Mouse (Mus musculus) embryo, embryonic 10.5 days (tissue): ENCODE measurements around the gene Ebpl.

Source experiments
- DNase-seq: peaks from one replicate; pipeline ENCODE4 v3.0.0-alpha.2; 2015; ENCODE audit warnings: low spot score

The Ebpl gene

GRCm38 (mm10) chr14:61360131-61360980 lies at the start of gene Ebpl:
Gene Ebpl, minus strand, starts transcription at chr14:61360439.
- peak; percentile 92 for DNase-seq

- no peak for DNase-seq
Observed at GRCm38 (mm10) chr14:61410020-61410419, 49.8 kb upstream of the Ebpl start.

- no peak for DNase-seq
Observed at GRCm38 (mm10) chr14:61407055-61407454, 46.8 kb upstream of the Ebpl start.

GRCm38 (mm10) chr14:61405761-61406160 lies 45.5 kb upstream of the Ebpl start:
- DNase-seq: no peak

GRCm38 (mm10) chr14:61404941-61405340 lies 44.7 kb upstream of the Ebpl start:
- DNase-seq: peak; percentile 36

- DNase-seq: no peak
Observed at GRCm38 (mm10) chr14:61394745-61395144, 34.5 kb upstream of the Ebpl start.

GRCm38 (mm10) chr14:61390586-61390985 lies 30.3 kb upstream of the Ebpl start:
- no peak for DNase-seq

GRCm38 (mm10) chr14:61367290-61367689 lies 7.1 kb upstream of the Ebpl start:
- DNase-seq: no peak

- no peak for DNase-seq
Observed at GRCm38 (mm10) chr14:61364656-61365055, 4.4 kb upstream of the Ebpl start.

GRCm38 (mm10) chr14:61363734-61364133 lies 3.5 kb upstream of the Ebpl start:
- DNase-seq: no peak

- no peak for DNase-seq
Observed at GRCm38 (mm10) chr14:61362268-61362667, 2.0 kb upstream of the Ebpl start.

- DNase-seq: no peak
Observed at GRCm38 (mm10) chr14:61360981-61361511, 807 bp upstream of the Ebpl start.

GRCm38 (mm10) chr14:61354251-61355235 lies 5.7 kb downstream of the Ebpl start:
- DNase-seq: no peak

- DNase-seq: no peak
Observed at GRCm38 (mm10) chr14:61350808-61351207, 9.4 kb downstream of the Ebpl start.

- no peak for DNase-seq
Observed at GRCm38 (mm10) chr14:61349876-61350275, 10.4 kb downstream of the Ebpl start.

GRCm38 (mm10) chr14:61346827-61347698 lies 13.2 kb downstream of the Ebpl start:
- no peak for DNase-seq

- no peak for DNase-seq
Observed at GRCm38 (mm10) chr14:61344590-61344989, 15.6 kb downstream of the Ebpl start.

GRCm38 (mm10) chr14:61339381-61339780 lies 20.9 kb downstream of the Ebpl start:
- no peak for DNase-seq

GRCm38 (mm10) chr14:61330996-61331561 lies 29.2 kb downstream of the Ebpl start:
- DNase-seq: peak; percentile 96

- DNase-seq: no peak
Observed at GRCm38 (mm10) chr14:61330591-61330990, 29.6 kb downstream of the Ebpl start.
